21 mouse cellular contexts compared by ENCODE assay signal in genomic region chr3:95942749-95943148, GRCm38 (mm10). TPM values are rescaled to one million over a fixed set of nuclear protein-coding genes. Genes with fewer than 3 reads are reported as not detected.
DNase-seq lines count a peak whose midpoint lies in the region; ATAC-seq and TF ChIP-seq lines count a peak whose summit lies in the region.
"Had no signal": no experiment of that assay in that cellular context is flagged by ENCODE, and none has a peak within 500 bp of the region (broad histone marks: within the 10 kb centered on the region; RNA-seq: fewer than 3 reads in every experiment).

No protein-coding gene starts in this region.

- H3K4me3 ChIP-seq in kidney, embryonic 14.5 days (ENCODE audit: low read length), result no peak overlapping the region
- no peak overlapping the region for H3K4me3 ChIP-seq in CH12.LX (replicated peaks in 1 of 3; ENCODE audit: low read depth in 2 of 3, low read length in 2 of 3, poor library complexity in 1 of 3)
- H3K4me3 ChIP-seq in midbrain, embryonic 13.5 days (replicated peaks), result no peak overlapping the region
- H3K4me3 ChIP-seq: heart, embryonic 10.5 days had no signal

- H3K9ac ChIP-seq in kidney, embryonic 14.5 days (ENCODE audit: low read depth, low read length), result no peak overlapping the region
- H3K9ac ChIP-seq in CH12.LX (ENCODE audit: insufficient read depth, low read depth), result no peak overlapping the region
- no peak overlapping the region for H3K9ac ChIP-seq in midbrain, embryonic 13.5 days (replicated peaks)

- peak; percentile 68; the same call in 1 of the 2 replicates for ATAC-seq in kidney, embryonic 14.5 days (ENCODE audit: low FRiP score, low TSS enrichment)
- ATAC-seq in Patski, result peak; percentile 74
- ATAC-seq in megakaryocyte, adult 5-6 weeks (ENCODE audit: poor library complexity, severe bottlenecking), result peak; percentile 62
- no peak for ATAC-seq in midbrain, embryonic 13.5 days
- ATAC-seq: forebrain, embryonic 14.5 days; hindbrain, embryonic 16.5 days had no signal

- no peak for TF ChIP-seq POLR2A in CH12.LX (IDR thresholded peaks at IDR 0.05; ENCODE audit: low read depth, low read length)

- CTCF ChIA-PET in Patski (lab: Charles Lee), result interaction anchor here (1.5 to 1.8 kb wide), 4 partner anchors 17 to 35 kb away, joined by 4 to 6 read pairs (median 4); no protein-coding TSS in a partner anchor

- WGBS in kidney, embryonic 14.5 days, result 81% methylated on average over 6 of the region's 6 CpGs
- WGBS in midbrain, embryonic 13.5 days, result 89% methylated on average over 6 of the region's 6 CpGs

- TF ChIP-seq RAD21 in CH12.LX (IDR thresholded peaks at IDR 0.05; ENCODE audit: low read depth, low read length), result no peak

- no peak for DNase-seq in kidney, adult 18-20 months
- DNase-seq in CH12.LX (ENCODE audit: extremely low read depth) (no peak), Patski (ENCODE audit: low read depth, low spot score) (no peak), MN1 (ENCODE audit: low spot score) (no peak)
- DNase-seq in thymus, postnatal 0 days (ENCODE audit: low spot score), result no peak
- DNase-seq: cerebellum, adult 8-10 months; embryo, embryonic 11 days; gastrocnemius, postnatal 36 days; heart, postnatal 14 days; layer of hippocampus, adult 9-11 months; lung, adult 2 months; midbrain, embryonic 14.5 days; spleen, adult 18-20 months; thymus, postnatal 14 days had no signal

- no peaks in the 10 kb centered on the region for H3K4me1 ChIP-seq in kidney, embryonic 14.5 days (ENCODE audit: control insufficient read depth, insufficient read depth, low read length)
- peaks cover 2 to 29% of the 10 kb centered on the region in 2 experiments; a peak in 3 of 4 replicates for H3K4me1 ChIP-seq in CH12.LX (ENCODE audit: control insufficient read depth in 1 of 2, insufficient read depth in 2 of 2)
- H3K4me1 ChIP-seq in midbrain, embryonic 13.5 days (replicated peaks), result no peaks in the 10 kb centered on the region

- TF ChIP-seq EP300 in CH12.LX (IDR thresholded peaks at IDR 0.05; ENCODE audit: low read length), result no peak

- H3K27me3 ChIP-seq in kidney, embryonic 14.5 days (ENCODE audit: control insufficient read depth, insufficient read depth, low read length), result no peaks in the 10 kb centered on the region
- H3K27me3 ChIP-seq in CH12.LX (replicated peaks) (no peaks in the 10 kb centered on the region), Patski (no peaks in the 10 kb centered on the region)
- no peaks in the 10 kb centered on the region for H3K27me3 ChIP-seq in midbrain, embryonic 13.5 days

- POLR2A ChIA-PET in Patski (lab: Charles Lee), result interaction anchor here (1.2 to 1.5 kb wide), 3 partner anchors 12 to 35 kb away, joined by 4 to 5 read pairs (median 4); no protein-coding TSS in a partner anchor

- peaks cover 83% of the 10 kb centered on the region for H3K36me3 ChIP-seq in kidney, embryonic 14.5 days (ENCODE audit: control insufficient read depth, insufficient read depth, low read length)
- H3K36me3 ChIP-seq in CH12.LX (replicated peaks in 1 of 2; ENCODE audit: control insufficient read depth in 1 of 2, insufficient read depth in 1 of 2, low read length in 1 of 2), result peaks cover 73 to 93% of the 10 kb centered on the region in 2 experiments
- H3K36me3 ChIP-seq in midbrain, embryonic 13.5 days, result peaks cover 83% of the 10 kb centered on the region

- peaks cover 24% of the 10 kb centered on the region for H3K79me2 ChIP-seq in CH12.LX (replicated peaks; ENCODE audit: control insufficient read depth, extremely low read depth, insufficient read depth, poor library complexity, severe bottlenecking)

- no peak overlapping the region for H3K4me2 ChIP-seq in kidney, embryonic 14.5 days (replicated peaks; ENCODE audit: low read depth, low read length)
- H3K4me2 ChIP-seq in CH12.LX (ENCODE audit: insufficient read depth, low read depth, poor library complexity, severe bottlenecking), result no peak overlapping the region
- H3K4me2 ChIP-seq in midbrain, embryonic 13.5 days (replicated peaks), result no peak overlapping the region

- in situ Hi-C loops in CH12.LX (cut with MboI; ENCODE audit: low pct_ligation_motif_present, low pct_unique_long_range_greater_than_20kb, low sequenced_read_pairs), result no loop called here
- in situ Hi-C loops in Patski (cut with MboI; ENCODE audit: low pct_unique_long_range_greater_than_20kb), result no loop called here

- H3K27ac ChIP-seq in kidney, embryonic 14.5 days (ENCODE audit: low read depth, low read length), result no peak overlapping the region
- H3K27ac ChIP-seq in CH12.LX (ENCODE audit: insufficient read depth, low read depth), result no peak overlapping the region
- H3K27ac ChIP-seq in midbrain, embryonic 13.5 days, result no peak overlapping the region
- H3K27ac ChIP-seq: heart, embryonic 10.5 days; macrophage had no signal

- no peaks in the 10 kb centered on the region for H3K9me3 ChIP-seq in kidney, embryonic 14.5 days (ENCODE audit: control insufficient read depth, low read length)
- no peaks in the 10 kb centered on the region for H3K9me3 ChIP-seq in CH12.LX (replicated peaks; ENCODE audit: low read length)
- no peaks in the 10 kb centered on the region for H3K9me3 ChIP-seq in midbrain, embryonic 13.5 days
- H3K9me3 ChIP-seq: heart, embryonic 10.5 days had no signal

- dilution Hi-C loops in CH12.LX (cut with MboI; ENCODE audit: extremely low pct_ligation_motif_present, extremely low pct_unique_long_range_greater_than_20kb, low sequenced_read_pairs), result no loop called here

- TF ChIP-seq CTCF in CH12.LX (conservative IDR thresholded peaks at IDR 0.05 in 1 of 2, IDR thresholded peaks at IDR 0.05 in 1 of 2; ENCODE audit: low read depth in 2 of 2, low read length in 2 of 2), result no peak
- no peak for TF ChIP-seq CTCF in Patski (IDR thresholded peaks at IDR 0.05)

TF ChIP-seq in CH12.LX, 34 proteins besides CTCF, POLR2A, EP300 and RAD21:
- TF ChIP-seq NELFE (IDR thresholded peaks at IDR 0.05; ENCODE audit: low read depth, low read length), result no peak
- TF ChIP-seq BHLHE40 (IDR thresholded peaks at IDR 0.05; ENCODE audit: low read depth, low read length), result no peak
- TF ChIP-seq MAFK (IDR thresholded peaks at IDR 0.05; ENCODE audit: insufficient replicate concordance, low read length), result 0 out of 2 replicates have a peak, but pooled peaks have one; percentile 43
- no peak for TF ChIP-seq ZMIZ1 (IDR thresholded peaks at IDR 0.05; ENCODE audit: low read depth, low read length)

RNA-seq across cellular contexts. Expression of gene Anp32e, which starts 13.7 kb away (rescaled TPM):
- 78.3 and 89.0 TPM in 2 replicates for polyA plus RNA-seq in kidney, embryonic 14.5 days (2014; fragmentation: Nextera tagmentation; extraction: Ambion mirVana)
- total RNA-seq in CH12.LX (2012; rRNA removed) (85.2 and 126 TPM in 2 replicates), CH12.LX (2014; rRNA removed) (64.8 and 74.2 TPM in 2 replicates)
- polyA plus RNA-seq in CH12.LX (2012; ENCODE audit: insufficient read length, low read depth) (439 and 608 TPM in 2 replicates), Patski (2021) (224 TPM)
- total RNA-seq in megakaryocyte, adult 5-6 weeks (2015), result 88.7 and 117 TPM in 2 replicates
- total RNA-seq in megakaryocyte, adult 5-6 weeks (2017), result 250 and 285 TPM in 2 replicates
- polyA plus RNA-seq in midbrain, embryonic 13.5 days (2015; fragmentation: Nextera tagmentation; extraction: Ambion mirVana), result 218 and 242 TPM in 2 replicates
- polyA plus RNA-seq in thymus, postnatal 0 days (2015; fragmentation: Nextera tagmentation; extraction: Ambion mirVana), result 463 and 541 TPM in 2 replicates

RNA-seq across cellular contexts. Expression of gene Car14, which starts 38.3 kb away (rescaled TPM):
- polyA plus RNA-seq in kidney, embryonic 14.5 days (2014; fragmentation: Nextera tagmentation; extraction: Ambion mirVana), result 21.0 and 25.9 TPM in 2 replicates
- total RNA-seq in CH12.LX (2012; rRNA removed) (0.13 TPM in 2 replicates), CH12.LX (2014; rRNA removed) (not detected in 2 replicates)
- polyA plus RNA-seq in CH12.LX (2012; ENCODE audit: insufficient read length, low read depth) (0.36 and 0.97 TPM in 2 replicates), Patski (2021) (1.2 TPM)
- total RNA-seq in megakaryocyte, adult 5-6 weeks (2015), result not detected in 2 replicates
- total RNA-seq in megakaryocyte, adult 5-6 weeks (2017), result not detected in 2 replicates
- 8.5 and 11.7 TPM in 2 replicates for polyA plus RNA-seq in midbrain, embryonic 13.5 days (2015; fragmentation: Nextera tagmentation; extraction: Ambion mirVana)
- 1.8 and 2.2 TPM in 2 replicates for polyA plus RNA-seq in thymus, postnatal 0 days (2015; fragmentation: Nextera tagmentation; extraction: Ambion mirVana)
- polyA plus RNA-seq: macrophage had no signal

RNA-seq across cellular contexts. Expression of gene Aph1a, which starts 49.0 kb away (rescaled TPM):
- 40.4 and 83.2 TPM in 2 replicates for polyA plus RNA-seq in kidney, embryonic 14.5 days (2014; fragmentation: Nextera tagmentation; extraction: Ambion mirVana)
- 63.8 and 69.4 TPM in 2 replicates for total RNA-seq in CH12.LX (2012; rRNA removed)
- total RNA-seq in CH12.LX (2014; rRNA removed), result 45.5 and 46.6 TPM in 2 replicates
- polyA plus RNA-seq in CH12.LX (2012; ENCODE audit: insufficient read length, low read depth), result 59.9 and 62.2 TPM in 2 replicates
- polyA plus RNA-seq in Patski (2021), result 297 TPM
- total RNA-seq in megakaryocyte, adult 5-6 weeks (2015), result 28.3 and 31.4 TPM in 2 replicates
- 38.9 and 39.2 TPM in 2 replicates for total RNA-seq in megakaryocyte, adult 5-6 weeks (2017)
- 32.6 and 33.8 TPM in 2 replicates for polyA plus RNA-seq in midbrain, embryonic 13.5 days (2015; fragmentation: Nextera tagmentation; extraction: Ambion mirVana)
- polyA plus RNA-seq in thymus, postnatal 0 days (2015; fragmentation: Nextera tagmentation; extraction: Ambion mirVana), result 27.8 and 32.4 TPM in 2 replicates

RNA-seq across cellular contexts. Expression of gene BC028528, which starts 50.9 kb away (rescaled TPM):
- 33.6 and 35.6 TPM in 2 replicates for polyA plus RNA-seq in kidney, embryonic 14.5 days (2014; fragmentation: Nextera tagmentation; extraction: Ambion mirVana)
- total RNA-seq in CH12.LX (2012; rRNA removed) (15.6 and 17.2 TPM in 2 replicates), CH12.LX (2014; rRNA removed) (40.6 and 54.0 TPM in 2 replicates)
- polyA plus RNA-seq in CH12.LX (2012; ENCODE audit: insufficient read length, low read depth) (43.9 and 46.1 TPM in 2 replicates), Patski (2021) (0.67 TPM)
- total RNA-seq in megakaryocyte, adult 5-6 weeks (2015), result 88.2 and 97.9 TPM in 2 replicates
- total RNA-seq in megakaryocyte, adult 5-6 weeks (2017), result 114 and 117 TPM in 2 replicates
- polyA plus RNA-seq in midbrain, embryonic 13.5 days (2015; fragmentation: Nextera tagmentation; extraction: Ambion mirVana), result 12.9 and 14.4 TPM in 2 replicates
- 15.9 and 17.7 TPM in 2 replicates for polyA plus RNA-seq in thymus, postnatal 0 days (2015; fragmentation: Nextera tagmentation; extraction: Ambion mirVana)

RNA-seq across cellular contexts. Expression of gene Plekho1, which starts 53.1 kb away (rescaled TPM):
- polyA plus RNA-seq in kidney, embryonic 14.5 days (2014; fragmentation: Nextera tagmentation; extraction: Ambion mirVana), result 39.3 and 48.0 TPM in 2 replicates
- 23.0 and 24.6 TPM in 2 replicates for total RNA-seq in CH12.LX (2012; rRNA removed)
- 22.2 and 22.3 TPM in 2 replicates for total RNA-seq in CH12.LX (2014; rRNA removed)
- 18.6 and 23.4 TPM in 2 replicates for polyA plus RNA-seq in CH12.LX (2012; ENCODE audit: insufficient read length, low read depth)
- polyA plus RNA-seq in Patski (2021), result 118 TPM
- total RNA-seq in megakaryocyte, adult 5-6 weeks (2015), result 116 and 124 TPM in 2 replicates
- total RNA-seq in megakaryocyte, adult 5-6 weeks (2017), result 104 and 119 TPM in 2 replicates
- 61.2 and 77.0 TPM in 2 replicates for polyA plus RNA-seq in midbrain, embryonic 13.5 days (2015; fragmentation: Nextera tagmentation; extraction: Ambion mirVana)
- polyA plus RNA-seq in thymus, postnatal 0 days (2015; fragmentation: Nextera tagmentation; extraction: Ambion mirVana), result 36.8 and 37.0 TPM in 2 replicates
